Mouse (Mus musculus): ENCODE data around the gene Rptor. TPM values are rescaled to one million over a fixed set of nuclear protein-coding genes. Genes with fewer than 3 reads are reported as not detected.
"Not testable (repeated sequence)": the region's sequence is repeated elsewhere in the genome, so short reads cannot be mapped to it uniquely, and the experiment has no call there.

The Rptor gene
- total RNA-seq, 1 experiment from 2014 or later, result 62.6 TPM

GRCm38 (mm10) chr11:119657534-119657933 lies 54.8 kb downstream of the Rptor start:
- DNase-seq, result no peak

DNA sequence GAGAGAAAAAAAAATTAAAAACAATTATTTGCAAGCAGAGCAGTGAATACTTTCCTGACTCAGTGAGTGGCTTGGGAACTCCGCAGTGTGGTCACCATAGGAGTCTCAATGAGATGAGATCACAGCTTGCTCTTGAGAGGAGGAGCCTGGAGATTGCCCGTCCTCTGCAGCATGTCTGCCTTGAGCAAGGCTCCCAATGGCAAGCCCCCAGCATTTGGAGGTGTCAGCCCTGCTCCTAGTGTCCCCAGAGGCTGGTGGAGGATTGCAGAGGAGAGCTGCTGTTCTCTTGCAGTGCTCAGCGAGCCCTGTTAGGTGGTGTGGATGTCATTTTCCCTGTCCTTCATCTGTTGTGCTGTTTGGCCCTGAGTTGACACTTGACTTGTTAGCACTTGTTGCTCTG lies 56.6 kb downstream of the Rptor start:
- DNase-seq, result no peak

GRCm38 (mm10) chr11:119661479-119661878 lies 58.8 kb downstream of the Rptor start:
- DNase-seq, result not testable (repeated sequence)

DNA sequence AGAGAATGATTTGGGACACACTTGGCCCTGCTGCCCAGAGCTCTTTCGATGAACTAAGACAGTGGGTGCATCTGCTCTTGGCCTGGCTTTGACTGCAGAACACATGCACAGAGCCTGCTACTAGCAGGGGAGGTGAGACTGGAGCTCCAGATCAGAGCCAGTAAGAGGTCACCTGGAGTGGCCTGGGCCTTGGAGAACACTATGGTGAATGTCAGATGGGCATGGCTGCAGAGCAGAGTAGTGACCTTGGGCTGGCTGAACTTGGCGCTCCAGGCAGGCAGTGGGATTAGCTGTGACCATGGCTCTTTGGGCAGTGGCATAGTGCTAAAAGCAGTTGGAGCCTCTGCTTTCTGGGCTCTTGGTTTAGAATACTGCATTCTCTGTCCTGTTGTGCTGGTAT lies 61.2 kb downstream of the Rptor start:
- peak; percentile 50 for DNase-seq

DNA sequence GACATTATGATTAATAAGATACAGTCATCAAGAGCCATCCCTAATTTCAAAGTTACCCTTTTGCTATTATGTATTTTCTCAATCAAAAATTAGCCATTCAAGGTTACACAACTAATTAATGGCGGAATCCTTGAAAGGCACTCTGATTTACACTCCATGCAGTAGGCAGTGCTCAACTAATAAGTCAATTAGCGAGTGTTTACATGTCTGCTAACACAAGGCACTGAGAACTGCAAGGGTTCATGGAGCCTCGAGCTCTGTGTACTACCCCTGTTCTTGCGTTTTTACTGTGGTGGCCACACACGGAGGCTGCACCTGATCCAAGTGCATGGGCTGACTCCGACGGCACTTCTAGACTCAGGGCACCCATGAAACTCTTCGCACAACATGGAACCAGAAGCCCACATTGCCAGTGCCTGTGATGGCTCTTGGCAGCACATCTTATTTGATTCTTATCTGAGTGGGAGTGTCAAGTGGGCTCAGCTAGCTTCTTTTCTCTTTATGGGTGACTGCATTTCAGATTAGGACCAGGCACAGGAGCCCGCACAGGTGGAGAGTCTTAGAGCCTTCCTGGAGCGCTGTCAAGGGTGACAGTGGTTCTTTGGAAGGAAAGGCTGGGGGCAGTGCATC lies 62.1 kb downstream of the Rptor start:
- DNase-seq, result no peak

DNA sequence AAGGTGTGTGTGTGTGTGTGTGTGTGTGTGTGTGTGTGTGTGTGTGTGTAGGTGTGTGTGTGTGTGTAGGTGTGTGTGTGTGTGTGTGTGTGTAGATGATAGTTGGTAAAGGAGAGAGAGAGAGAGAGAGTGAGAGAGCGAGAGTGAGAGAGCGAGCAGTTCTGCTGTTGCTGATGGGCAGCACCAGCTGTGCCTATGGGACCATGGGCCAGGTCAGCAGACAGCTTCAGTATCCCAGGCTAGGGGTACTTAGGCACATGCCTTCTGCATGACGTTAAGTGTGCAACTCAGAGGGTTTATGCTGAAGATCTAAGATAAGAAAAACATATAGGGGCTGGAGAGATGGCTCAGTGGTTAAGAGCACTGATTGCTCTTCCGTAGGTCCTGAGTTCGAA lies 62.6 kb downstream of the Rptor start:
- DNase-seq, result no peak

- no peak for DNase-seq
Observed at GRCm38 (mm10) chr11:119666567-119667108, 63.9 kb downstream of the Rptor start.

DNA sequence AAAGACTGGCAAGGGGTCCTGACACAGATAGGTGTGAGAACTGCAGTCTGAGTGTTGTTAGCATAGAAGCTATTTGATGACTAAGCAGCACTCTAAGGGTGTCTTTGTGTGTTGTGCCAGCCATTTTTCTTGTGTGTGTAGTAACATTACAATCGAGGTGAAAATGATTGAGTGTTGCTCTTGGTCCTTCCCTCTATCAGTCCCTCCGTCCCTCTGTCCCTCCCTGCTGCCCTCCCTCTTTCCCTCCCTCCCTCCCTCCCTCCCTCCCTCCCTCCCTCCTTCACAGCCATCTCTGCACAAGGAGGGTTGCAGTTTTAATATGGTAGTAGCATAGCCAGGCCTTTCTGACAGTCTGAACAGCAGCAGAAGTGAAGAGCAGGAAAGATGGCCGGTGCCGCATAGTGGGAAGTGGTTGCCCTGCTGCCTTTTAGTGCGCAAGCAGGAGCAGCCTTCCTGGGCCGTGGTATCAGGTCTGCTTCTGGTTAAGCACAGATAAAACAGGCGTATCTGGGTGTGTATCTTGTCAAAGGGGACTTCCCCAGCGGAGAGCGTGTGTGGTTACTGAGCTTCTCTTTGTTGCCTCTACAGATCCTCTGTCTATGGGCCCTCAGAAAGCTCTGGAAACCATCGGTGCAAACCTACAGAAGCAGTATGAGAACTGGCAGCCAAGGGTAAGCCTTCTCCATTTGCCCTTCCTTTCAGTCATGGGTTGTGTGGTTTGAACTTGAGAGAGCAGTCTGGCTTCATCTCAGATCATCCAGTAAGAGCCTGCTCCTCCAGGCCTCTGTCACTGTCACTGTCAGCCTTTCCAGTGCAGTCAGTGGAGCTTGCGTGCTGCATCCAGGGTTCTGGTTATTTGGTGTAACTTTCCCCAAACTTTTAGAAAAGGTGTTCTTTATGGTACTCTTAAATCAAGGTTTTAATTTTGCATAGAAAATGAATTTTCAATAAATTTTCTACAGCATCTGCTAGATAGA lies 68.3 kb downstream of the Rptor start:
- no peak for DNase-seq

DNA sequence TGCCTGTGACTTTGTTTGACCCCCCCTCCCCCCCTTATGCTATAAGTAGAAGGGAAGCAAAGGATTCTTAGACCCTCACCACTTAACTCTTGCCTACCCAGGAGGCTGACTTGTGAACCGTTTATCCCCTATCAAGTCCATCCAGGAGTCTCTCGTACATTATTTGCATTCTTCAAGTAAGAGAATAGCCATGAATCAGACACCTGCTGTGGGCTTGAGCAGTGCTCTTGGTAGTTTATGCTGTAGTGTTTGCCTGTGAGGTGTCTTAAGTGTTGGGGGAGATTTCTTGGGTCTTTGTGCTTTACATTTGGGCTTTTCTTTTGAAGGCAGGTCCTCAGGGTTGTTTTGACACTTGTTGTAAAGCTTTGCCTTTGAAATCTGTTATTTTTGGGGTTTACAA lies 69.3 kb downstream of the Rptor start:
- no peak for DNase-seq

DNA sequence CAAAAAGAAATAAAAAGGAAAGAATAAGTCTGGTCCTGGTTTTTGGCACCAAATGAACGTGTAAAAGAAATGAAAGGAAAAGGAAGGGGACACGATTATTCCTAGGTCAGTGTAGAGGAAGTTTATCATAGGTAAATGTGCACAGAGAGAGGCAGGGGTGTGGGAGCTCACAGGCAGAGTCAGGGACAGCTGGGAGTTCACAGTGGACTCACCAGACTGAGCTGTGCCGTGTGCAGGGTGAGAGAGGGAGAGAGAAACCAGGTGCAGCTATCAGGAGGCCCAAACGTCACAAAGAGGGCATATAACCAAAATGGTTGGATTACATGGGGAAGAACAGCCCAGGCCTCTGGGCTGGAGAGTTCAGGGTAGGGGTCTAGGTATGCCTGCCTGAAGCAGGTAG lies 70.1 kb downstream of the Rptor start:
- DNase-seq, result no peak

DNA sequence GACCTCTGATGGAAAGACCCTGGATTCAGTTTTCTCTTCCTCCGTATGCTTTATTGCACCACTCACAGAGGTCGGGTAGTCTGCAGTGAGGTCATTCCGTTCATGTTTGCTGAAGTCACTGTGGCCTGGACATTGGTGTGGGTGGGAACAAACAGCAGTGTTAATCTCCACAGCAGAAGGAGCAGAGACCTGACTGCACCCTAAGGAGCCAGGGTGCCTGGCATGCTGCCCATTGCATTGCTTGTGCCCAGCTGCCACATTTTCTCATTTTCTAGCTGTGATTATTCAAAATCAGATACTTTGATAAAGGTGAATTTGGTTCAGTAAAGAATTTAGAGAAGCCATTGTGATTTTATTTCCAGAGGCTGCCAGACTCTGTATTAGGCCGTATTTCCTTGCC lies 72.1 kb downstream of the Rptor start:
- DNase-seq, result no peak

- DNase-seq, result no peak
Observed at GRCm38 (mm10) chr11:119675546-119675945, 72.8 kb downstream of the Rptor start.

GRCm38 (mm10) chr11:119676751-119677411 lies 74.2 kb downstream of the Rptor start:
- peak; percentile 42 for DNase-seq

- no peak for DNase-seq
Observed at GRCm38 (mm10) chr11:119678427-119678826, 75.7 kb downstream of the Rptor start.

DNA sequence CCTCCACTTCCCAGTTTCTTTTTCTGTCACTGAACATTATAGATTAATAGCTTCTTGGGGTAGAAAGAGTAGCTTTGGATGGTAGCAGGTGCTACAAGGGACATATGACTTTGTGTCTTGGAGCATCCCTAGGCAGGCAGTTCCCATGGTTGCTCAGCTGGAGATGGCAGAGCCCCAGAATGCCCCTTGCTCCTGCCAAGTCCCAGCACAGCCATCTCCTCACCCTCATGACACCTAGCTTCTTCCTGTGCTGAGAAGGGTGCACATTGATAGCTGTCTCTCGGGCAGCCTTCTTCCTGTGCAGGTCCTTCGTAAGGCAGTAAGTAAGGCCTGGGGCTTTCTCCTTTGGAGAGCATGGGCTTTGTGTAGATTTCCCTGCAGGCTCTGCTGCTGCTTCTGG lies 78.0 kb downstream of the Rptor start:
- DNase-seq, result no peak

DNA sequence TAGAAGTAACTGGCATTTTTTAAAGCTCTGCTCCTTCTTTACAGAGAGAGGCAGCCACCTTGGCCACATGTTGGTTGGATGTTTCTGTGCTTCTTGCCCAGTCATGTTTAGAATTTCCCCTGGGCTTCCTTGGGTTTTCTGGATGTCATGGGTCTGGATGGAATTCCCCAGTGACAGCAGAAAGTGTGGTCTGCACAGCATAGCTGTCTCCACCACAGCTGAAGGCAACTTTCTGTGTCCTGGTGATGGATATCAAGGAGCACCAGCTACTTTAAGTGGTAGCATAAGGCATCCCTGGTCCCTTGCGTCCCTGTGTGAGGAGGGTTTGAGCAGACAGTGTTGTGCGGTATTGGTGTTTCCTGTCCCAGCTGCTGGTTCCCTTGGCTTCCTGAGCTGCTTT lies 79.6 kb downstream of the Rptor start:
- no peak for DNase-seq

DNA sequence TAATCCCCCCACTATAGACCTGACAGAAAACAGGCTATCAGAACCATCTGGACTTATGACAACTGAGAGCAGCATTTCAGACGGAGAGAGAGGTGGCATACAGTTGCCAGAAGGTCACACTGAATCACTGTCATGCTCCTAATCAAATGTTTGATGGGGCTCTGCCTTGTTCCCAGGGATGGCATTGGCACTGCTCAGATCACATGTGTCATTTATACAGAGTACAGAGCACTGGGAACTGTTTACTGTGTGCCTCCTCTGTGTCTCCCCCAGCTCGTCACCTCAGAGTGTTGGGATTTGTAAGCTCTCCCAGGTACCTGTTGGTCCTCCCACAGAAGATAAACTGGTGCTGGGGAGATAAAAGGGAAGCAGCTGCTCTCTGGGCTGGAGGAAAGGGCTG lies 81.1 kb downstream of the Rptor start:
- DNase-seq, result no peak

DNA sequence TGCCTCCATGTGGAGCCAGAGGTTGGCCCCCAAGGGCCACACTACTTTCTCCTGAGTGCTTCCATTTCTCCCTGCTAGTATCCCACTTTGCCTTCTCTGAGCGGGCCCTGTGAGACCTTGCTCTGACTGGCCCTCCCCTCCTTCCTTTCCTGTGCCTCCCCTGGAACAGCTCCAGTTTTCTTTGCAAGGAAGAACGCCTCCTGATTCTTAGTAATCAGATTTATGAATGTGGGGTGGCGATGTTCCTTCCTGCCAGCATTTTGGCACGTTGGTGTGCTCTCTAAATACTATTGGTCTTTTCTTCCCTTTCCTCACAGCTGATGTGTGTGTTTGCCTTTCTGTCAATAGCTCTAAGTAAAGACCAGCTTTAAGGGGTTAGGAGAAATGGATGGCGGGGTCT lies 82.8 kb downstream of the Rptor start:
- DNase-seq, result peak; percentile 63

DNA sequence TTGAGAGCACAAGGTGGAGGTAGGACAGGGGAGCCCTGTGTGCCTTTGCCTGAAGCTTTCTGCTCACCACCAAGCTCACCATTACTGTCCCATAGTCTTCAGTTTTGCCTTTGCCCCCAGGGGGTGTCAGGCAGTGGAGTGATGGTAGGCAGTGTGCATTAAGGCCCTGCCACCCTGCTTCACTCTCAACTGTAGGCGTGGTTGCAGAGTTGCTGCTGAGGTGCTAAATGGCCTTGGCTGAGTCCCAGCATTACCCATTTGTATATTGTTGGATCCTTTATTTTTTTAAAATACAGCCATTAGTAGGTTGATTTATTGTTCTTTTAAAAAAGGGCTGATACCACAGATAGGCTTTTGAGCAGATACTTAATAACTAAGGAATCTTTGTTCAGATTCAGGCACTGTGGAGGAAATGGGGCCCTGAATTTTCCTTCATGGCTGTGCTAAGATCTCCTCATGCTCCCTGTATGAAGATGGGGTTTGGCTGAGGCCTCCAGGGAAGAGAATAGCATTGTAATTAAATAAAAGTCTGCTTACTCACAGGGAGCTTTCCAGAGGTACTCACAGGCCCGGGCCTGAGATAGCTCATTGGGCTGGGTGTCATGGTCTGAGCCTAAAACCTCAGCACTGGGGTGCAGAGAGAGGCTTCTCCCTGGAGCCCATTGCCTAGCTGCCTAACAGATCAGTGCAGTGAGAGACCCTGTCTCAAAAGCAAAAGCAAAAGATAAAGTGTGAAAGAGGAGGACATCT lies 83.4 kb downstream of the Rptor start:
- DNase-seq, result no peak

- no peak for DNase-seq
Observed at GRCm38 (mm10) chr11:119687316-119687715, 84.6 kb downstream of the Rptor start.

DNA sequence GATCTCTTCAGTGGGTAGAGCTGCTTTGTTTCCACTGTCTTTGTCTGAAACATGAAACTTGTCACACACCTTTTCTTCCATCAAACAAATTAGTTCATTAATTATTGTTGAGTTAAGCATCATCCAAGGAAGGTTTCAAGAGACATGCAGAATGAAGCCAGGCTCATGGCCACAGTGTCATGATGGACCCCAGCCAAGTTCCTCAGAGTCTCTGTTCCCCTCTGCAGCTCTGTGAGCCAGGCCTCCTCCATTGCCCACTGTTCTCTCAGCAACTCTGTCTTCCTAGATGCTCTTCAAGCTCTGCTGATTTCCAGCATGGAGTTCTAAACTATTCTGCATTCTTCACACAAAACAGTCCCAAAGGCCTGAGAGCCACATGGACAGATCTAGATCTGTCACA lies 85.3 kb downstream of the Rptor start:
- peak; percentile 38 for DNase-seq

GRCm38 (mm10) chr11:119689936-119690335 lies 87.2 kb downstream of the Rptor start:
- DNase-seq, result no peak
